Mouse (Mus musculus) sigmoid colon, adult 10 weeks (tissue): ENCODE data around the gene Pex26. TPM values are rescaled to one million over a fixed set of nuclear protein-coding genes. Genes with fewer than 3 reads are reported as not detected.

Experiments used
- polyA plus RNA-seq: library from polyadenylated mRNA; stranded (reverse); fragments of 350-450 nt; fragmentation: Illumina TruSeq; extraction: RNeasy Lipid Tissue Mini Kit (QIAGEN cat#74804); gene quantifications from one replicate; pipeline ENCODE4 v1.2.3, GENCODE M21; 2014; ENCODE audit warnings: low read depth, low replicate concordance

Pex26 gene
- 4.6 TPM for polyA plus RNA-seq

GRCm38 (mm10) chr6:121183414-121184173 lies at the start of gene Pex26:
Gene Pex26 (plus strand): TSS chr6:121183667.

GRCm38 (mm10) chr6:121210149-121210925 lies 26.9 kb downstream of the Pex26 start, which contains the start of gene Tuba8:
Gene Tuba8 (plus strand): TSS chr6:121210696.

GRCm38 (mm10) chr6:121245127-121246036 lies 61.9 kb downstream of the Pex26 start, which contains the start of gene Usp18:
Gene Usp18 (plus strand): TSS chr6:121245906.

Other genes starting within 250 kb of the Pex26 start
- gene Mical3, start 52.7 kb upstream of the Pex26 start, polyA plus RNA-seq: 5.5 TPM
- gene Tuba8, start 27.0 kb downstream of the Pex26 start, polyA plus RNA-seq: not detected
- 4.0 TPM for gene Usp18, start 62.2 kb downstream of the Pex26 start, polyA plus RNA-seq
- gene Slc6a13, start 116.6 kb downstream of the Pex26 start, polyA plus RNA-seq: not detected
- gene Slc6a12, start 159.4 kb downstream of the Pex26 start, polyA plus RNA-seq: 0.73 TPM